Mouse (Mus musculus): ENCODE data around the gene Gm4131.

GRCm38 (mm10) chr14:62455570-62455879 is 111.2 kb downstream of the Gm4131 start:
- TF ChIP-seq GATA1 (IDR thresholded peaks at IDR 0.05; ENCODE audit: borderline replicate concordance, low read length) (no peak), FLI1 (IDR thresholded peaks at IDR 0.05; ENCODE audit: low read length) (no peak)
